In the genomic region with DNA sequence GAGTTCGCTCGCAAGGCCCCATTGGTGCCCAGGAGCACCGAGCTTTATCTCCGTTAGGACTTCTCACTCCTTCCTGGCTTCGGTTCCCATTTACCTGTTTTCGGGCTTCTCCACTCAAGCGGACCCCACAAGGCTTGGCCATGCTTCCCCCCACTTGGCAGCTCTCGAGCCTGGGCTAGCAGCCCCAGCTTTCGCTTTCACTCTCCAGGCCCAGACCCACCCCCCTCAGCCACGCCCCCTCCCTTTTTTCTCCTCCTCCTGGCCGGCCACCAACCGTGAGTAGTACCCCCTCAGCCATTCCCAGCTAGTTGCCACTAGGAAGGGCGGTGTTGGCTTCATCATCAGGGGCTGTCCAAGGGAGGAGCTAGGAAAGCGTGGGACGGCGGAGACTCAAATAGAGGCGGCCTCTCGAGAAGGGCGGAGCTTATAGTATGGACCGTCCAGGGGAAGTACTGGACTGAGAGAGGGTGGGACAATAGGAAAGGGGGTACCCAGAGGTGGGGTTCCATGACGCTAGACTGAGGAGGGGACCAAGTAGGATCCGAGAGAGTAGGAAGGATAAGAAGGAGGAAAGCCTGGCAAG, we compare ENCODE assay signal across 8 mouse cellular contexts. TPM values are rescaled to one million over a fixed set of nuclear protein-coding genes. Genes with fewer than 3 reads are reported as not detected.
A peak's percentile ranks its signal among the peaks of the same experiment; 100 is the strongest.
DNase-seq lines count a peak whose midpoint lies in the region; ATAC-seq and TF ChIP-seq lines count a peak whose summit lies in the region.

Gene Psme2 (minus strand): TSS at position 366 of the 583 bp plus-strand sequence.

- H3K9ac ChIP-seq in embryonic facial prominence, embryonic 15.5 days: peak within 1 kb of the TSS; percentile 94
- peak within 1 kb of the TSS; percentile 74 for H3K9ac ChIP-seq in limb, embryonic 14.5 days (ENCODE audit: low read depth, low read length, severe bottlenecking)
- H3K9ac ChIP-seq in midbrain, postnatal 0 days (replicated peaks; ENCODE audit: low read length, poor library complexity, severe bottlenecking): peak within 1 kb of the TSS; percentile 83

- H3K27ac ChIP-seq in bone marrow, adult 2 months (ENCODE audit: control insufficient read depth, insufficient read depth, low read depth, low read length, poor library complexity): peak within 1 kb of the TSS; percentile 96
- H3K27ac ChIP-seq in embryonic facial prominence, embryonic 15.5 days (replicated peaks): peak within 1 kb of the TSS; percentile 97
- H3K27ac ChIP-seq in limb, embryonic 14.5 days (replicated peaks; ENCODE audit: low read depth, low read length): peak within 1 kb of the TSS; percentile 91
- H3K27ac ChIP-seq in midbrain, postnatal 0 days (ENCODE audit: low read depth, low read length): peak within 1 kb of the TSS; percentile 84

- peaks cover 31% of the 10 kb centered on the region for H3K36me3 ChIP-seq in embryonic facial prominence, embryonic 15.5 days
- H3K36me3 ChIP-seq in limb, embryonic 14.5 days (ENCODE audit: control insufficient read depth, insufficient read depth, low read length): peaks cover 42% of the 10 kb centered on the region
- H3K36me3 ChIP-seq in midbrain, postnatal 0 days (ENCODE audit: insufficient read depth, low read length): peaks cover 27% of the 10 kb centered on the region

- H3K27me3 ChIP-seq in embryonic facial prominence, embryonic 15.5 days: no peaks in the 10 kb centered on the region
- no peaks in the 10 kb centered on the region for H3K27me3 ChIP-seq in limb, embryonic 14.5 days (ENCODE audit: control insufficient read depth, insufficient read depth, low read length)
- H3K27me3 ChIP-seq in midbrain, postnatal 0 days (ENCODE audit: insufficient read depth, low read length): no peaks in the 10 kb centered on the region

- peak within 1 kb of the TSS; percentile 93 for H3K4me2 ChIP-seq in embryonic facial prominence, embryonic 15.5 days (replicated peaks)
- H3K4me2 ChIP-seq in limb, embryonic 14.5 days (replicated peaks; ENCODE audit: low read depth, low read length, severe bottlenecking): peak within 1 kb of the TSS; percentile 85
- peak within 1 kb of the TSS; percentile 94 for H3K4me2 ChIP-seq in midbrain, postnatal 0 days (ENCODE audit: low read depth, low read length, poor library complexity, severe bottlenecking)

- under 1% methylated on average over 22 of the region's 22 CpGs for WGBS in bone marrow, adult 2 months
- under 1% methylated on average over 22 of the region's 22 CpGs for WGBS in embryonic facial prominence, embryonic 15.5 days
- under 1% methylated on average over 22 of the region's 22 CpGs for WGBS in limb, embryonic 14.5 days
- WGBS in midbrain, postnatal 0 days: 1% methylated on average over 22 of the region's 22 CpGs

- H3K4me1 ChIP-seq in bone marrow, adult 2 months (ENCODE audit: control insufficient read depth, insufficient read depth, low read length): no peaks in the 10 kb centered on the region; the same call in 1 of the 2 replicates
- peaks cover 19% of the 10 kb centered on the region for H3K4me1 ChIP-seq in embryonic facial prominence, embryonic 15.5 days
- H3K4me1 ChIP-seq in limb, embryonic 14.5 days (ENCODE audit: control insufficient read depth, insufficient read depth, low read length): peaks cover 15% of the 10 kb centered on the region
- peaks cover 9% of the 10 kb centered on the region; the same call in 1 of the 2 replicates for H3K4me1 ChIP-seq in midbrain, postnatal 0 days (ENCODE audit: insufficient read depth, low read length)

- H3K9me3 ChIP-seq in embryonic facial prominence, embryonic 15.5 days (replicated peaks): no peaks in the 10 kb centered on the region
- H3K9me3 ChIP-seq in limb, embryonic 14.5 days (ENCODE audit: control insufficient read depth, low read length): no peaks in the 10 kb centered on the region
- no peaks in the 10 kb centered on the region for H3K9me3 ChIP-seq in midbrain, postnatal 0 days (ENCODE audit: low read length)

- no peak for TF ChIP-seq POLR2A in bone marrow, adult 2 months (IDR thresholded peaks at IDR 0.05; ENCODE audit: borderline replicate concordance, control insufficient read depth, low read depth, low read length)
- no peak for TF ChIP-seq POLR2A in limb, embryonic 14.5 days (IDR thresholded peaks at IDR 0.05; ENCODE audit: borderline replicate concordance, extremely low read depth, insufficient read depth, insufficient read length)

- DNase-seq in 416B (ENCODE audit: low read depth): peak; percentile 99
- peak; percentile 98 for DNase-seq in heart, adult 8-10 months (ENCODE audit: low spot score)
- DNase-seq in kidney, adult 9 months: peak; percentile 99
- DNase-seq in limb, embryonic 14.5 days (ENCODE audit: low spot score): peak; percentile 98
- peak; percentile 98 for DNase-seq in midbrain, postnatal 0 days (ENCODE audit: low spot score)
- DNase-seq in spleen, postnatal 4 days (ENCODE audit: low spot score in 2 of 2): peak; percentile 83 to 87

- H3K4me3 ChIP-seq in bone marrow, adult 2 months (replicated peaks; ENCODE audit: control insufficient read depth, low read depth, low read length): peak within 1 kb of the TSS; percentile 96
- peak within 1 kb of the TSS; percentile 98 for H3K4me3 ChIP-seq in embryonic facial prominence, embryonic 15.5 days (replicated peaks)
- peak within 1 kb of the TSS; percentile 91 for H3K4me3 ChIP-seq in limb, embryonic 14.5 days (replicated peaks; ENCODE audit: low read length)
- peak within 1 kb of the TSS; percentile 80 for H3K4me3 ChIP-seq in midbrain, postnatal 0 days (ENCODE audit: low read depth, low read length)

- TF ChIP-seq CTCF in bone marrow, adult 2 months (IDR thresholded peaks at IDR 0.05; ENCODE audit: control insufficient read depth, insufficient read depth, low read length): no peak
- peak; percentile 25; the same call in 1 of the 2 replicates for TF ChIP-seq CTCF in midbrain, postnatal 0 days (IDR thresholded peaks at IDR 0.05)

- peak; percentile 96 for ATAC-seq in embryonic facial prominence, embryonic 15.5 days (ENCODE audit: insufficient number of reproducible peaks, low FRiP score, low TSS enrichment, low read depth)
- peak; percentile 96 for ATAC-seq in limb, embryonic 14.5 days (ENCODE audit: low FRiP score, low read depth)
- ATAC-seq in midbrain, postnatal 0 days (ENCODE audit: low FRiP score): peak; percentile 94

RNA-seq across cellular contexts. Expression of gene Psme2, which starts in this region (rescaled TPM):
- polyA plus RNA-seq in bone marrow, adult 2 months (2011; ENCODE audit: insufficient read depth, insufficient read length, low replicate concordance, missing spikeins): 152 and 175 TPM in 2 replicates
- polyA plus RNA-seq in embryonic facial prominence, embryonic 15.5 days (2015; fragmentation: Nextera tagmentation; extraction: Ambion mirVana): 238 and 259 TPM in 2 replicates
- total RNA-seq in heart, adult 8-10 months (2022): 100 to 1,000 TPM in 3 of 4 experiments, 10 to 100 TPM in 1; 92.6 to 112 (median 108) TPM
- 75.8 and 78.5 TPM in 2 replicates for polyA plus RNA-seq in limb, embryonic 14.5 days (2012; rRNA removed)
- 239 and 245 TPM in 2 replicates for polyA plus RNA-seq in limb, embryonic 14.5 days (2014; fragmentation: Nextera tagmentation; extraction: Ambion mirVana)
- total RNA-seq in midbrain, postnatal 0 days (2014; rRNA removed): 62.8 and 69.6 TPM in 2 replicates
- 157 and 184 TPM in 2 replicates for polyA plus RNA-seq in midbrain, postnatal 0 days (2015; fragmentation: Nextera tagmentation; extraction: Ambion mirVana)

Comparison
In these comparisons a context has a peak if more than half of its experiments do, and no peak if none do; other contexts are left out.
1. Peak in every context shown above with its lines: DNase-seq, ATAC-seq, H3K4me3 ChIP-seq and H3K27ac ChIP-seq.